Mouse (Mus musculus): Measurements from ENCODE around the gene Arhgef10l. TPM values are rescaled to one million over a fixed set of nuclear protein-coding genes. Genes with fewer than 3 reads are reported as not detected.

The Arhgef10l gene
- polyA plus RNA-seq, 1 experiment from 2014 or later: 16.6 TPM

GRCm38 (mm10) chr4:140702611-140703327, 37.0 kb upstream of the Arhgef10l start:
- H3K9ac ChIP-seq: peak overlapping the region; percentile 90
- peak overlapping the region; percentile 98 for H3K27ac ChIP-seq
- no peaks in the 10 kb centered on the region for H3K9me3 ChIP-seq
- peaks cover 53% of the 10 kb centered on the region for H3K4me1 ChIP-seq
- under 1% methylated on average over 17 of the region's 68 CpGs for WGBS
- peak overlapping the region; percentile 94 for H3K4me2 ChIP-seq
- H3K36me3 ChIP-seq: peaks cover 19% of the 10 kb centered on the region; the same call in 1 of the 2 replicates
- ATAC-seq (ENCODE audit: borderline replicate concordance, extremely low read depth, low FRiP score, low TSS enrichment): peak; percentile 82
- no peaks in the 10 kb centered on the region for H3K27me3 ChIP-seq
- peak overlapping the region; percentile 92 for H3K4me3 ChIP-seq

- Histone ChIP-seq H3K36me3 (peaks cover 17% of the 10 kb centered on the region; the same call in 1 of the 2 replicates), H3K9me3 (no peaks in the 10 kb centered on the region), H3K27ac (peak overlapping the region; percentile 98), H3K4me2 (peak overlapping the region; percentile 94), H3K9ac (peak overlapping the region; percentile 90), H3K4me1 (peaks cover 45% of the 10 kb centered on the region), H3K27me3 (no peaks in the 10 kb centered on the region), H3K4me3 (peak overlapping the region; percentile 92)
- peak; percentile 32; the same call in 1 of the 2 replicates for ATAC-seq (ENCODE audit: borderline replicate concordance, extremely low read depth, low FRiP score, low TSS enrichment)
- under 1% methylated on average over 80 of the region's 107 CpGs for WGBS
These were observed 36.1 kb upstream of the Arhgef10l start for GRCm38 (mm10) chr4:140701716-140702561.

GRCm38 (mm10) chr4:140701049-140701715, 35.4 kb upstream of the Arhgef10l start:
- ATAC-seq (ENCODE audit: borderline replicate concordance, extremely low read depth, low FRiP score, low TSS enrichment): peak; percentile 57; the same call in 1 of the 2 replicates
- Histone ChIP-seq H3K27ac (peak overlapping the region; percentile 98), H3K9me3 (no peaks in the 10 kb centered on the region), H3K4me2 (peak overlapping the region; percentile 94), H3K9ac (peak overlapping the region; percentile 90), H3K27me3 (no peaks in the 10 kb centered on the region), H3K36me3 (peaks cover 9% of the 10 kb centered on the region; the same call in 1 of the 2 replicates), H3K4me1 (peaks cover 37% of the 10 kb centered on the region), H3K4me3 (peak overlapping the region; percentile 92)
- under 1% methylated on average over 61 of the region's 61 CpGs for WGBS

- Histone ChIP-seq H3K4me1 (peaks cover 37% of the 10 kb centered on the region), H3K4me3 (peak within 1 kb of the TSS; percentile 92), H3K9ac (peak within 1 kb of the TSS; percentile 90), H3K4me2 (peak within 1 kb of the TSS; percentile 94), H3K36me3 (peaks cover 2% of the 10 kb centered on the region; the same call in 1 of the 2 replicates), H3K27ac (peak within 1 kb of the TSS; percentile 98), H3K27me3 (no peaks in the 10 kb centered on the region), H3K9me3 (no peaks in the 10 kb centered on the region)
- WGBS: 8% methylated on average over 20 of the region's 20 CpGs
- no peak for ATAC-seq (ENCODE audit: borderline replicate concordance, extremely low read depth, low FRiP score, low TSS enrichment)
These were observed 34.6 kb upstream of the Arhgef10l start, which contains the start of gene Rcc2 for GRCm38 (mm10) chr4:140700269-140701018. TSS of gene Rcc2 (plus strand) at chr4:140700541.

- no peak overlapping the region for H3K27ac ChIP-seq
- 6% methylated on average over 29 of the region's 29 CpGs for WGBS
- H3K9ac ChIP-seq: peak overlapping the region; percentile 7
- H3K4me1 ChIP-seq: peaks cover 30% of the 10 kb centered on the region
- H3K27me3 ChIP-seq: no peaks in the 10 kb centered on the region
- H3K4me2 ChIP-seq: peak overlapping the region; percentile 94
- no peaks in the 10 kb centered on the region for H3K36me3 ChIP-seq
- H3K4me3 ChIP-seq: peak overlapping the region; percentile 92
- no peak for ATAC-seq (ENCODE audit: borderline replicate concordance, extremely low read depth, low FRiP score, low TSS enrichment)
- H3K9me3 ChIP-seq: no peaks in the 10 kb centered on the region
These were observed 33.8 kb upstream of the Arhgef10l start for GRCm38 (mm10) chr4:140699441-140700127.

- Histone ChIP-seq H3K4me3 (no peak overlapping the region), H3K9me3 (no peaks in the 10 kb centered on the region)
- WGBS: 65% methylated on average over 14 of the region's 14 CpGs
These were observed 30.1 kb upstream of the Arhgef10l start for GRCm38 (mm10) chr4:140695675-140696585.

GRCm38 (mm10) chr4:140695146-140695545, 29.3 kb upstream of the Arhgef10l start:
- Histone ChIP-seq H3K27me3 (no peaks in the 10 kb centered on the region), H3K4me1 (peaks cover 6% of the 10 kb centered on the region; the same call in 1 of the 2 replicates), H3K9me3 (no peaks in the 10 kb centered on the region), H3K4me3 (no peak overlapping the region), H3K4me2 (no peak overlapping the region), H3K36me3 (no peaks in the 10 kb centered on the region), H3K9ac (no peak overlapping the region), H3K27ac (no peak overlapping the region)
- ATAC-seq (ENCODE audit: borderline replicate concordance, extremely low read depth, low FRiP score, low TSS enrichment): no peak
- WGBS: 60% methylated on average over 7 of the region's 7 CpGs

More at GRCm38 (mm10) chr4:140695675-140696585, 30.1 kb upstream of the Arhgef10l start:
- Histone ChIP-seq H3K36me3 (no peaks in the 10 kb centered on the region), H3K4me2 (no peak overlapping the region), H3K9ac (no peak overlapping the region), H3K27ac (no peak overlapping the region), H3K27me3 (no peaks in the 10 kb centered on the region), H3K4me1 (peaks cover 12% of the 10 kb centered on the region)
- ATAC-seq (ENCODE audit: borderline replicate concordance, extremely low read depth, low FRiP score, low TSS enrichment): no peak

- 29% methylated on average over 1 of the region's 1 CpGs for WGBS
- no peak for ATAC-seq (ENCODE audit: borderline replicate concordance, extremely low read depth, low FRiP score, low TSS enrichment)
- H3K4me3 ChIP-seq: no peak overlapping the region
- H3K9me3 ChIP-seq: no peaks in the 10 kb centered on the region
- H3K27me3 ChIP-seq: no peaks in the 10 kb centered on the region
- H3K36me3 ChIP-seq: no peaks in the 10 kb centered on the region
- no peak overlapping the region for H3K9ac ChIP-seq
- peaks cover 10% of the 10 kb centered on the region; the same call in 1 of the 2 replicates for H3K4me1 ChIP-seq
- H3K27ac ChIP-seq: no peak overlapping the region
- no peak overlapping the region for H3K4me2 ChIP-seq
These were observed 28.8 kb upstream of the Arhgef10l start for GRCm38 (mm10) chr4:140694551-140695060.

- Histone ChIP-seq H3K27me3 (no peaks in the 10 kb centered on the region), H3K27ac (no peak overlapping the region), H3K4me2 (no peak overlapping the region), H3K4me3 (no peak overlapping the region), H3K4me1 (peaks cover 6% of the 10 kb centered on the region; the same call in 1 of the 2 replicates), H3K9me3 (no peaks in the 10 kb centered on the region), H3K9ac (no peak overlapping the region), H3K36me3 (no peaks in the 10 kb centered on the region)
- 56% methylated on average over 4 of the region's 4 CpGs for WGBS
- no peak for ATAC-seq (ENCODE audit: borderline replicate concordance, extremely low read depth, low FRiP score, low TSS enrichment)
These were observed 27.7 kb upstream of the Arhgef10l start for GRCm38 (mm10) chr4:140693513-140693912.

Data from lung, embryonic 15.5 days (tissue).